Mouse (Mus musculus) MEL-GATA-1-ER (cell line): ENCODE measurements around the gene Crb3.
A peak's percentile ranks its signal among the peaks of the same experiment; 100 is the strongest.

Experiments used
- DNase-seq: peaks from one replicate; pipeline ENCODE4 v3.0.0-alpha.2; 2012; ENCODE audit warnings: low read depth; ENCODE audit errors: extremely low read depth

Gene Crb3

DNA sequence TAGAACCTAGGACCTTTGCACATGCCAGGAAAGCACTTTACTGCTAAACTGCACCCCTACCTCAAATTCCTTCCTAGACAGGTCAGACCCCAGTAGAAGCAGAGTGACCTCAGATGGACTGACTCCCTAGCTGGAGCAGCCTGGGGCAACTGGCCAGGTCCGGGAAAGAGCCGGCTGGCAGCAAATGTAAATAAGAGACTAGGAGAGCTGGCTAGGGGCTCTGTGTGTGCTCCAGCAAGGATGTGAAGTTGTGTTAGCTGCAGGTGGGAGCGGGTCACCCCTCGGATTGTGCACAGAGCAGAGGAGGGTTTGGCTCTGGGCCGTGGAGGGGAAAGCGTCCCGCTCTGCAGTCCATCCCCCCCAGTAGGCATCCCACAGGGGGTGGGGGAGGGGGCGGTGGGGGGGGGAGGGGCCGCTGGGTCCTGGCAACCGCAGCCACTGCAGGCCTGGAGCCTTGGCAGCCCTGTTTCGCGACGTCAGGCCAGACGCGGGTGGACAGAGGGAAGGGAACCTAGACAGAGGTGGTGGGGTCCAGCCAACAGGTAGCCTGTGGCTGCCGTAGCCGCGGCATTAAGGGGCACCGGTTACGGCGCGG is at the start of gene Crb3:
Gene Crb3 (plus strand): TSS at position 215 of the 595 bp plus-strand sequence.
- DNase-seq, result no peak

DNA sequence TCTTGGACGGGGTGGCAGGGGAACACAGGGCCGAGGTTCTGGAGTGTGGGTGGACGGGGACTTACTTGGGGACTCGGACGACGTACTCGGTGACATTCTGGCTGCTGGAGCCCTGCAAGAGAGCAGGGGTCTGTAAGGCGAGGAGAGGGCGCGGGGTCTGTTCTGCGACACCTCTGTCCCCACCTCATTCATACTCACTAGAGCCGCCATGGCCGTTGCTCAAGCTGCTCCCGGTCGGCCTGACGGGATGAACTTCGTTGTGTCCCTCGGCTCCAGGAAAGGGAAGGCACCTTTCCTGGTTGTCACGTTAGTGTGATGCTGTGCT is 48.0 kb upstream of the Crb3 start:
- DNase-seq, result no peak

DNA sequence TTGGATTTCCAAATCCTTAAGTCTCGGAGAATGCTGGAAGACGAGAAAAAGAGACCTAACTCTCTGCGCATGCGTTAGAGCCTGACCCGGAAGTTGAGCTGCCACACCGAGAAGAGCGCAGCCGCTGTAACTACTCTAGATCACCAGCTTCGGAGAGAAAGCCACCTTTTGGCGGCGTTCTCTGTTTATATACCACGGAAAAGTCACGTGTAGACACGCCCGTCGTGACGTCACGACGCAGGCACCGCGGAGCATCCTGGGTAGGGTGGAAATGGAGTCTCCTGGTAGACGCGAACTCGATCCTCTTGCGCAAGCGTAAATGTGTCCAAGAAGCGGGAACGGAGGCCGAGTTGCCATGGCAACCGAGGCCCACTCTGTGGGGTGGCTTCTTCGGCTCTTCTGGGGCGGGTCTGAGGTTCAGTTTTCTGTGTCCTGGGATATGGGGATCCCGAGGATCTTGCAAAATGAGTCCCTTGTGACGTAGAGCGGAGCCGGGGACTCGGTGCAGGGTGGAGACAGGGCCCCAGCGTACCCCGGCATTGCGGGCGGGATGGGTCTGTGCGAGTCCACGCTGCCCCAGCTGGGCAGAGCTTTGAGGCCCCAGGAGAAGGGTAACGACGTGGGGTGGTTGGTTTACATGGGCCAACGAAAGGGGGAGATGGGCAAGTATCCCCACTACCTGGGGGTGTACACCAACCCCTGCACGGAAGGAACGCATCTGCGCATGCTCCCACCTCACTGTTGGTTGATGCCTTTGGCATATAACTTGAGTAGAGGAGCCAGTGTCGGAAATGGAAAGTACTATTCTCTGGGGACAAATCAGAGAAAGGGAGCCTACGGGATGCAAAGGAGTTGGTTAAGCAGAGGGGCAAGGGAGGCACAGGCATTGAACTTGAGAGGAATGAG is 47.4 kb upstream of the Crb3 start, which contains the start of the genes Gtf2f1 and Gm17949:
Gene Gtf2f1 (minus strand): TSS at position 53 of the 906 bp plus-strand sequence.
Gene Gm17949 (plus strand): TSS at position 234 of the 906 bp plus-strand sequence.
- DNase-seq, result peak; percentile 96

DNA sequence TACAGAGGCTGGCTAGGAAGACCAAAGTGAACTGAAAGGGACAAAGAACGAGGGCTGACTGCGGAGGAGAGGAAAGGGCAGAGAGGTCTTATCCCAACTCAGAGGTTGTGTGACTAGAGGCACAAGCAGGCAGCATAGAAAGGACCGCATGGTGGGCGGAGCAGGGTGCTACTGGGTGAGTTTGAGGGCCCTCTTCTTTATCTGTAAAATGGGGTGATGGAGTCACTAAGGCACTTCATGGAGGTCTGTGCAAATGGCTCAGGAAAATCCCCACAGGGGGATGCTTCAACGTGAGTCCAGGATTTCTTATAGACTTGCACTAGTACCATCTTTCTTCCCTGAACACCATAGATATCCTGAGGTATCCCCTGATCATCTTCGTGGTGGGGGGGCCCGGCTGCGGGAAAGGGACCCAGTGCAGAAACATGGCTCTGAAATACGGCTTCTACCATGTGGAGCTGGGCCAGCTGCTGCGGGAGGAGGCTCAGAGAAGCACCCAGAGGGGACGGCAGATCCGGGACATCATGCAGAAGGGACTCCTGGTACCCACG is 46.6 kb upstream of the Crb3 start:
- DNase-seq, result no peak

DNA sequence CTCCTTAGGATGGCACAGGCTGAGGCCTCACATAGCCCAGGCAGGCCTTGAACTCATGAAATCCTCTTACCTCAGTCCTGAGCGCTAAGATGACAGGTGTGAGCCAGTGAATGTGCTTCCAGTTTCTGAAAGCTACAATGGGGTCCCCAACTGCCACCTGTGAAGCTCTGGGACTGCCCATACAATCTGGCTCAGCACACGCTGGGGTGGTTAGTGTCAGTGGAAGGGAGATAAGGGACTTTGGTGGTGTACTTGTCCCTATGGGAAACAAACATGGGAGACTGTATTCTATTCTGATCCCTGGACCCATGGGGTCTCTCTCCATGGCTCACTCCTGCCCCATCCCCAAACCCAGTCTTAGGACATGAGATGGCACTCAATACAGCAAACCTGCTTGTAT is 39.2 kb upstream of the Crb3 start:
- no peak for DNase-seq

DNA sequence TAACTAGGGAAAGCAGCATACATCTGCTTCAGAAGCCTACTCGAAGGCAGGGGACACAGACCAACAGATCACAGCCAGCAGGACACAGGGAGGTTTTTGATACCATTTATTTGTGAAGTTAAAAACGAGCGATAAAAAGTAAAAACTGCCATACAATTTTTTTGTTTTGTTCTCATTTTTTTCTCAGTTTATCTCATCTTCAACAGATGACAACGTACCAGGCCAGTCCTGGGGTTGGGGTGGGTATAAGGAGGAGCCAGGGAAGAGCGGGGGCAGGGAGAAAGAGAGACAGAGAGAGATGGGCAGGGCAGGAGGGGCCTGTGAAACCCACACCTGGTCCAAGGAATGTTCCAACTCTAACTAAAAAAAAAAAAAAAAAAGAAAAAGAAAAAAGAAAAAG is 37.9 kb upstream of the Crb3 start:
- no peak for DNase-seq

DNA sequence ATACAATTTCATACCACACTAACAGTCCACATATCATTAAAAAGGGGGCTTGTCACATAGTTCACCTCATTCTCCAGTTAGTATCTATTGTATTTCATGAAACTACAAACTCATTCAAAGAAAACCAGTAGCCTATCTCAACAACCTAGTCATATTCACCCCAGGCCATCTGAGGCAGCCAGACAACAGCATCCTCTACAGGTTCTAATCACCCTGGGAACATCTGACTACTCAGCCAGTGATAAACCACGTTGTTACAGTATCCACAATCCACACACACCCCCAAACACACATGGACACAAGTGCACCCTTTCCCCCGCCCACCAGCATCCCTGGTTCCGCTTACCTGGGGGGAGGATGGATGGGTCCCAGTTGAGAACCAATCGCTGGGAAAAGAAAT is 31.4 kb upstream of the Crb3 start:
- no peak for DNase-seq

DNA sequence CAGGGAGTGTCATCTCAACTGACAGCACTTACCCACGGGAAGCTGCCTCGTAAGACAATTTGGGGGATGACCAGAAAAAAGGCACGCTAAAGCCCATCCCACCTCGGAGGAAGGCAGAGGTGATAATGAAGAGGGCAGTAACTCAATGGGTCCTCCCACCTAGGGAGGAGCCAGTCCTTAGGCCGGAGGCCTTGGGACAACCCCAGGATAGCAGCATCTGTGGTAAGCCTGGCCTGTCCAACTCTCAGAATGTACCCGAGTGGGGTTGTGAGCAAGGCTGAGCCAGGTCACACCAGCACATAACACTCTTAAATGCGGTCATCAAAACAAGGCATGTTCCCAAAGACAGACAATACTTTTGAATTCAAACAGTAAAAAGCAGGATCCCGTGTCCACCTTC is 29.2 kb upstream of the Crb3 start:
- DNase-seq, result no peak

DNA sequence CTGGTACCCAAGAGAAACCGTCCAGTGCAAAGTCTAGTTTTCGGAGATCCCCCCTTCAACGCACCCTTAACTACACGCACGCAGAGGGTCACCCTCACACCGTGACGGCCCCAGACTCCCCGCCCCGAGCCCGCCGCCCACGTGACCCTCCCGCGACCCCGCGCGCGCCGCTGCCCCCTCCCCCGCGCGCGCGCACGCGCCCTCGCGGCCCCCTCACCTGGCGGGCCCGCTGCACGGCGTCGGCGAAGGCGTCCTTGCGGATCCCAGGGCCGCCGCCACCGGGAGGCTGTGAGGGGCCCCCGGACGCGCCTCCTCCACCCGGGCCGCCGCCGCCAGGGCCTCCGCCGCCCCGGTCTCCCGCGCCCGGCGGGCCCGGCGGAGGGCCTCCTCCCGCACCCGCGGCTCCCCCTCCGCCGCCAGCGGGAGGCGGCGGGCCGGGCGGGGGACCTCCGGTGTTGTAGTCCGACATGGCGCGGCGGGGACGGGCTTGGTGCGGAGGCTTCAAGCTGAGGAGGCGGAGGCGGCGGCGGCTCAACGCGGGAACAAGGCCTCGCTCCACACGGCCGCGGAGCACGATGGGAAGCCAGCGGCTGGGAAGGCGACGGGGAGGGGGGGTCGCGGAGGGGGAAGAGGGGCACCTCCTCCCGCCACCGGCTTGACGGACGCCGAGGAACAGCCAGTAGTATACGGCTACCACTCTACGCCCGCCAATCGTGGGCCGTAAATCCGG is 27.8 kb upstream of the Crb3 start, which contains the start of gene Khsrp:
Gene Khsrp (minus strand): TSS at position 592 of the 730 bp plus-strand sequence.
- DNase-seq, result no peak

DNA sequence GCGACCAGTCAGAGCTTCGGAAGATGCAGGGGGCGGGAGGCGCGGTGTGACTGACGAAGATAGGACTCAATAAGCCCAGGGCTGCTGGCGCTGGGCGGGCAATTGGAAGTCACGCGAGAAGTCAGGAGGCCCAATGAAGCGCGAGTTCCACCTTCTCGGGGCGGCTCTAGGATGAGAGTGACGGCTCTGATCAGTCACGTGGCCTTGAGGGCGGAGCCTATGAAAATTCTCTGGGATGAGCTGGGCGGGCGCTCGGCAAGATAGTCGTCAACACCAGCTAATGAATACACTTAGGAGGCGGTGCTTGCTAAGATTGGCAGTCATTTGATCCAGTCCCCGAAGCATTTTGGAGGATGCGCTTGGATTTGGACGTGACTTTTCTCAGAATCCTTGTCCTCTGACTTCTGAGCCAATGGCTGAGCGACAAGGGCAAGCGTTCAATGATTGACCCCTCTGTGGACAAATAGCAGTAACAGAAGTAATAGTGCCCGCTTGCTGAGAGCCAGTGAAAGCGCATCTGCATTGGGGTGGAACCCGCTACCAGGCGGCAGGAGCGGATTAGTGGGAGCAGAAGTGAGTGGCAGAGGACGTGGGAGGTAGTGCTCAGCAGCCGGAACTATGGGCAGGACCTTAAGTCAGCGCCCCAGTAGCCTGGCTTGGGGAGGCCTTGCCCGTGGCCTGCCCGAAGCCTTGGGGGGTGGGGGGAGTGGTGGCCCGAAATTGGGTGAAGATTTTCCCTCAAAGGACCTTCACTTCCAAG is 27.1 kb upstream of the Crb3 start:
- peak; percentile 100 for DNase-seq

DNA sequence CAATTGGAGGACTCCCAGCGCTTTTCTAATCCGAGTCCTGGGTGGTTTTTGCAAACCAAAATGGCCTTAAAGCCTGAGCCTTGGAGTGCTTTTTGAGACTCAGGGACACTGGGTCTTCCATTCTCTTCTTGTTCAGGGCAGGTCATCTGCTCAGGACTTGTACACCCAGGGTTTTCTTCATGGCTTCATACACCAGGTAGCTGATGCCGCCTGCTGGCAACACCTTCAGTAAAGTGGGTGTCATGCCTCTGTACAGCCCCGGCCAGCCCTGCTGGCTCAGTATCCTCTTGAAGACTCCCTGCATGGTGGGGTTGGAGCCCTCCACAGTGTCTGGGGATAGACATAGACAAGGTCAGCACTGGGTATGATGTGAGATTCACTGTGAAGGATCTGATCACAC is 26.1 kb upstream of the Crb3 start:
- no peak for DNase-seq

DNA sequence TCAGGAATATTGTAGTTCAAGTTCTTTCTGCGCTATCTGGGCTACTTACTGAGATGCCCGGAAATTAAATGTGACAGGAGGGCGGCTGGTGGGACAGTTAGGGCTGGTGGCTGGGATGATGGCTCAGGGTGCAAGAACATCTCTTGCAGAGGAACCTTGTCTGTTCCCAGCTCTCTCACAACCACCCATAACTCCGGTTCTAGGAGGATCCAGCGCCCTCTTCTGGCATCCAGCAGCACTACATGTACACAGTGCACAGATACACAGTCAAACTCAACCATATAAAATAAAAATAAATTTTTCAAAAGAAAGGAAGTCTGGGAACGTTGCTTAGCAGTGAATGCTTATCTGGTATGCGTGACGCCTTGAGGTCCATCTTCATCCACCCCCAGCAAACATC is 19.9 kb upstream of the Crb3 start:
- no peak for DNase-seq

DNA sequence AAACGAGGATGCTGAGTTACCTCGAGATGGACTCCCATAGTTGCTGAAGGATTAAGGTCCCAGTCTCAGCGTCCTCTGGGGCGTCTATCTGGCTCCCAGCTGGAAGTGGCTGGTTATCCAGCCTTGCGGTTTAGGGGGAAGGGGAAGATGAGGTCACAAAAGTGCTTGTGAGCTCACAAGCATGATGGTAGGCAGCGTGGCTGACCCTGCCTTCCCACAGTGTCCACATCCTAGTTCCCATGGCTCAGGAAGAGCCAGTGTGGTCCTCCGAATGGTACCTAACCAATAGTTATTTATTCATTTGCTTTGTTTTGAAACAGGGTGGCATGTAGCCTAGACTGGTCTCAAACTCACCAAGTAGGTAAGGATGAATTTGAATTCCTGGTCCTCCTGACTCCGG is 17.4 kb upstream of the Crb3 start, which contains the start of gene Slc25a41:
Gene Slc25a41 (minus strand): TSS at position 101 of the 400 bp plus-strand sequence.
- DNase-seq, result no peak

DNA sequence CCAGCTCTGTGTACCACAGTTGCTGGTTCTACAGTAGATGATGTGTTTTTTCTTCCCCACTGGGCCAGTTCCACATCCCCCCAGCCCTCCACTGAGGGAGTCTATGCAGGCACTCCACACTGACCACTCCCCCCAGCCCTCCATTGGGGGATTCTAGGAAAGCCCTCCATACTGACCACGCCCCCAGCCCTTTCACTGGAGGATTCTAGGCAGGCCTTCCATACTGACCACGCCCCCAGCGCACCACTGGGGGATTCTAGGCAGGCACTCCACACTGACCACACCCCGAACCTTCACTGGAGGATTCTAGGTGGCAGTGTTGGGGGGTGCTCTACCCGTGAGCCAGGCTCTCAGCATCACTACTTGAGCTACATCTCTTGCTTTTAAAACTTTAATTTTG is 11.5 kb upstream of the Crb3 start:
- no peak for DNase-seq

DNA sequence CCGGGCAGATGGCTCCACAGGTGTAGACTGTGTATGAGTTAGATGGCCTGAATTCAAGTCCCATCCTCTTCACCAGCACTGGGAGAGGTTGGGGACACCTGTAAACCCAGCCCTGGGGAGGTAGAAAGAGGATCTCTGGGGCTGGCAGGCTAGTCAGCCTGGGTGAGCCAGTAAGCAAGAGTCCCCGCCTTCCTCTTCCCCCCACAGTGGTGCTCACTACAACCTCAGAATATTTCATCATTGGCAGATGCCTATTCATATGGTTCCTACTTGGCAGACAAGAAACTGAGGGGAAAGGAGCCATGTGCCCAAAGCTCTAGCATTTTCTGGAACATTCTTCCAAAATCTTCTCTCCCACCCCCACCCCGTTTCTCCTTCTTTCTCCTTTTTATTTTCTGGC is 10.1 kb upstream of the Crb3 start:
- DNase-seq, result no peak

DNA sequence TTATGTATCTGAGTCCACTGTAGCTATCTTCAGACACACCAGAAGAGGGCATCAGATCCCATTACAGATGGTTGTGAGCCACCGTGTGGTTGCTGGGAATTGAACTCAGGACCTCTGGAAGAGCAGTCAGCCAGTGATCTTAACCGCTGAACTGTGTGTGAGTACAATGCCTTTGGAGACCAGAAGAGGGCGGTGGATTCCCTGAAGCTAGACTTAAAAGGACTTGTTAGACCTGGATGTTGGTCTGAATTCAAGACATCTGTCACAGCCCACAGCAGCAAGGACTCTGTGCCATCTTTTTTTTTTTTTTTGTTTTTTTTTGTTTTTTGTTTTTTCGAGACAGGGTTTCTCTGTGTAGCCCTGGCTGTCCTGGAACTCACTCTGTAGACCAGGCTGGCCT is 7.2 kb upstream of the Crb3 start:
- DNase-seq, result peak; percentile 47

DNA sequence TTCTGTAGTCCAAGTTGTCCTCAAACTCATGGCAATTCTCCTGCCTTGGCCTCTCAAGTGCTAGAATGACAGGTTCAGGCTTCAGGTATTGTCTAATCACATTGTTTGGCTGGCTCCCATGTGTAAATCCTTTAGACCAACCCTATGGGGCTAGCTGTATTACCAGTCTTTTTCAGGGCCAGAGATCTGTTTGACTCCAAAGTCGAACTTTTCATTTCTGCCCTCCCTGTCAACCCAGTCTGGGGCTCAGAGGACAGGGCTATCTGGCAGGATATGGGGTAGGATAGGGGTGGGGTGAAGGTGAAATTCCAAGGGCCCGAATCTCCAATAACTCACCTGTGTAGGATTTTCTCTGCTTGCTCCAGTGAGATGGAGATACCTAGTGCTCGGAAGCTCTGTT is 2.7 kb upstream of the Crb3 start:
- no peak for DNase-seq

DNA sequence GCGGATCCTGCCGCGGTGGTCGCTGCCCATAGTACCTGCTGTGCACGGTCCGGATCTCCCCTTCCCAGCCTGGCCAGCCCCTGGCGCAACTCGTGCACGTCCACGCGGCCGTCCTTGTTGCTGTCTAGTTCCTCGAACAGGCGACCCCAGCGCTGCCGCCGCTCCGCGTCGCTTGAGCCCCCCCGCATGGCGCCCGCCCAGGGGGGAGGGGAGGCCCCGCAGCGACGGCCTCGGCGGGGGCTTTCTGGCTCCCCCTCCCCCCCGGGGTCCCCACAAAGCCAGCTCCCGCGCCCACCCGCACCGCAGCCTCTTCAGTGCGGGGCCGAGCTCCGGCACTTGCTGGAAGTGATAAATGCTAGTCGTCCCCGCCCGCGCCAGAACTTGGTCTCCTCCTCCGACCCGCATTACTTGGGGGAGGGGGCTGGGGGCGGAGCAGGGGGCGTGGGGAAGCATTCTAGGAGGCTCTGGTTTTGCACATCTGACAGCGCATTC is 627 bp downstream of the Crb3 start, which contains the start of gene Slc25a23:
Gene Slc25a23 (minus strand): TSS at position 378 of the 492 bp plus-strand sequence.
- DNase-seq, result no peak

DNA sequence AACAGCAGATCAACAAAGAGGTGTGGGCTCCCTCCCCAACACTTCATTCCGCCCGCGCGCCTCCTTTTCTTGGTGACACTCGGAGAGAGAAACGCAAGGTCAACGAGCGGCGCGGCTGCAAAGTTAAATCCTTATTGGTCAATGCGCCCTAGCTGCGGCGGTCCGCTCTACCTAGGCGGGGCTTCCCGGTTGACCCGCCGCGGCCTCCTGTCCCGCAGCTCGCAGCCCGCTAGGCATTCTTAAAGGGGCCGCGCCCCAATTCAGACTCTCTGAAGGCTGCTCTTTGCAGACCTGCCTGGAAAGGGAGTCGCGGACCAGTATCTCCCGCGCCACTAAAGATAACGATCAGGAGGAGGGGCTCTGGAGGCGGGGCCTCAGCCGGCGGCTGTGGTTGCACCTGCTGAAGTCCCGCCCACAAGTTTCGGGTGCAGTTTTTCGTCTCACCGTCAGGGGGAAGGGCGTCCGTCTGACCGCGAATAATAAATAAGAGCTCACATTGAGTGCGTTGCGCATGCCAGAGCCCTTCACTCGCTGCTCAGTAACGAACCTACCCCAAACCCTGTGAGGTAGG is 1.4 kb downstream of the Crb3 start:
- peak; percentile 90 for DNase-seq

DNA sequence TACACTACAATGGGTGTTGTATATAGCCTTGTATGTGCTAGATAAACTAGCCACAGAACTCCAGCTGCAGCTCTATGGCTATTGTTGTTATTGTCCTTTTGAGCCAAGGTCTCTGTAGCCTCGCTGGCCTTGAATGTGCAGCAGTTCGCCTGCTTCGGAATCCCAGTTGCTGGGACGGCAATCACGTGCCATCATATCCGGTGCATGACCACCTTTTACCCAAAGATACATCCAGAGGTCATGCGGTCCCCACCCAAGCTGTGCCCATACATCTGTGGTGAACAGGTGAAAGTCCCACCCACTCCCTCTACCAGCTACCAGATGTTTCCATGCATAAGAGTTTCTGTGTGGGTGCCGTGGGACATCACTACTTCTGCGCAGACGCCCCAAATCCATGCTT is 2.2 kb downstream of the Crb3 start:
- no peak for DNase-seq
